Comparison of ENCODE assay signal across 1 mouse cellular context in genomic region chr9:15357484-15358275, GRCm38 (mm10).
TF ChIP-seq lines count a peak whose summit lies in the region.

TSS of gene Cep295 (minus strand) at chr9:15357788.

TF ChIP-seq in CH12.LX, 34 proteins besides CTCF, POLR2A, EP300 and RAD21 (continued from another document):
- peak; percentile 74 for TF ChIP-seq MXI1 (IDR thresholded peaks at IDR 0.05; ENCODE audit: low read depth, low read length)
- TF ChIP-seq ZC3H11A (IDR thresholded peaks at IDR 0.05; ENCODE audit: low read depth, low read length), result no peak
- no peak for TF ChIP-seq SMC3 (IDR thresholded peaks at IDR 0.05; ENCODE audit: low read depth, low read length)
- no peak for TF ChIP-seq UBTF (IDR thresholded peaks at IDR 0.05; ENCODE audit: low read depth, low read length)
- TF ChIP-seq JUN (IDR thresholded peaks at IDR 0.05; ENCODE audit: insufficient read depth, low read depth, low read length), result no peak
- TF ChIP-seq PAX5 (IDR thresholded peaks at IDR 0.05; ENCODE audit: low read length), result no peak
- no peak for TF ChIP-seq ZKSCAN1 (IDR thresholded peaks at IDR 0.05; ENCODE audit: borderline replicate concordance, low read depth, low read length)
- no peak for TF ChIP-seq MAZ (IDR thresholded peaks at IDR 0.05; ENCODE audit: low read depth, low read length)
- TF ChIP-seq ZNF384 (IDR thresholded peaks at IDR 0.05; ENCODE audit: low read depth, low read length), result 0 out of 2 replicates have a peak, but pooled peaks have one; percentile 6
- no peak for TF ChIP-seq ETS1 (conservative IDR thresholded peaks at IDR 0.05; ENCODE audit: low read depth, low read length)
- no peak for TF ChIP-seq MAFK (IDR thresholded peaks at IDR 0.05; ENCODE audit: insufficient replicate concordance, low read length)
- TF ChIP-seq MAX (IDR thresholded peaks at IDR 0.05; ENCODE audit: low read length), result peak; percentile 66
- peak; percentile 91 for TF ChIP-seq BHLHE40 (IDR thresholded peaks at IDR 0.05; ENCODE audit: low read depth, low read length)
